In the genomic region with DNA sequence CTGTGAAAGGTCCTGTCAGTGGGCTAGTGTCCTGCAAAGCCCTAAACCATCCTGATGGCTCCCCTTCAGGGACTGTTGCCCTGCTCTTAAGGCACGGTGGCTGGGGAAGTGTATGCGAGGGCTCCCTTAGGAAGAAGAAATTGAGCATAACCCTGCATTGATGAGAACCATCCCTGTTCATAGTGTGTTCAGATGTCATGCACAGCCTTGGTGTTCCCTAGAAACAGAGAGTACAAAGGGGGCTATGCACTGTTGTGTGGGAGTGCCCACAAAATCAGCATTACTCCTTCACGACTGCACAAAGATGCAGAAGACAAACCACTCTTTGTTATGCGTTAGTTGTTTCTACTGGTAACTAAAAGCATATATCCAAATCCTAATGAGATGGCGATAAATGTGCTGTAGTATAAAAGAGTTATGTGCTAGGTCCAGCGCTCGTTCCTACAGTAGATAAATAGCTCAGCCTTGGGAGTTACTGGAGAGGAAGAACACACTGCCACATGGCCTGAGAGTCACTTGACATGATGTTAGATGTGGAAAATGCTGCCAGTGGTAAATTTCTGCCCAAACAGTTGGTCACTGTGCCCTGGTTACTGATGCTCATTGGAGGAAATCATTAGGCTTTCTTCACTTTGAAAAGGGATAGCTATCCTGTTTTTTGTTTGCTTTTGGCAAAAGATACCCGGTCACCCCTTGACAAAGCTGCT, we compare ENCODE assay signal across 15 mouse cellular contexts.
DNase-seq lines count a peak whose midpoint lies in the region; ATAC-seq and TF ChIP-seq lines count a peak whose summit lies in the region.
"Had no signal": no experiment of that assay in that cellular context is flagged by ENCODE, and none has a peak within 500 bp of the region (broad histone marks: within the 10 kb centered on the region; RNA-seq: fewer than 3 reads in every experiment).

No protein-coding gene starts in this region.

- H3K9me3 ChIP-seq in kidney, embryonic 14.5 days (ENCODE audit: control insufficient read depth, low read length) = no peaks in the 10 kb centered on the region
- no peaks in the 10 kb centered on the region for H3K9me3 ChIP-seq in kidney, embryonic 15.5 days (replicated peaks)
- no peaks in the 10 kb centered on the region for H3K9me3 ChIP-seq in hindbrain, postnatal 0 days (ENCODE audit: low read length)
- H3K9me3 ChIP-seq: heart, embryonic 15.5 days; intestine, embryonic 15.5 days; limb, embryonic 13.5 days had no signal

- ATAC-seq in kidney, embryonic 14.5 days (ENCODE audit: low FRiP score, low TSS enrichment) = 0 out of 2 replicates have a peak, but pooled peaks have one; percentile 26
- ATAC-seq in kidney, embryonic 15.5 days (replicated peaks; ENCODE audit: low FRiP score) = no peak
- ATAC-seq in hindbrain, postnatal 0 days = peak; percentile 72
- ATAC-seq: activated CD4-positive, CD25-positive, alpha-beta regulatory T cell, adult 4 months had no signal

- TF ChIP-seq CTCF in bone marrow macrophage, adult 2 months (IDR thresholded peaks at IDR 0.05; ENCODE audit: low read depth, low read length) = no peak
- TF ChIP-seq CTCF in brain, embryonic 14.5 days (IDR thresholded peaks at IDR 0.05; ENCODE audit: borderline replicate concordance, extremely low read depth, insufficient read depth, insufficient read length) = no peak
- TF ChIP-seq CTCF in hindbrain, postnatal 0 days (IDR thresholded peaks at IDR 0.05; ENCODE audit: low read depth) = no peak

- no peak overlapping the region for H3K9ac ChIP-seq in kidney, embryonic 14.5 days (ENCODE audit: low read depth, low read length)
- H3K9ac ChIP-seq in kidney, embryonic 15.5 days = no peak overlapping the region
- no peak overlapping the region for H3K9ac ChIP-seq in hindbrain, postnatal 0 days (replicated peaks; ENCODE audit: low read length)
- H3K9ac ChIP-seq: heart, embryonic 15.5 days; intestine, embryonic 15.5 days; limb, embryonic 13.5 days; lung, embryonic 14.5 days had no signal

- H3K4me2 ChIP-seq in kidney, embryonic 14.5 days (replicated peaks; ENCODE audit: low read depth, low read length) = no peak overlapping the region
- H3K4me2 ChIP-seq in kidney, embryonic 15.5 days = no peak overlapping the region
- no peak overlapping the region for H3K4me2 ChIP-seq in hindbrain, postnatal 0 days (ENCODE audit: low read depth, low read length)
- H3K4me2 ChIP-seq: heart, embryonic 15.5 days; intestine, embryonic 15.5 days; limb, embryonic 13.5 days; lung, embryonic 14.5 days had no signal

- no peak for TF ChIP-seq POLR2A in bone marrow macrophage, adult 2 months (IDR thresholded peaks at IDR 0.05; ENCODE audit: borderline replicate concordance, low read depth, low read length)
- TF ChIP-seq POLR2A in brain, embryonic 14.5 days (IDR thresholded peaks at IDR 0.05; ENCODE audit: borderline replicate concordance, extremely low read depth, insufficient read depth, insufficient read length, poor library complexity, severe bottlenecking) = no peak

- whole genome bisulfite sequencing in kidney, embryonic 14.5 days = 57% methylated on average over 8 of the region's 8 CpGs
- 56% methylated on average over 8 of the region's 8 CpGs for WGBS in kidney, embryonic 15.5 days
- 38% methylated on average over 8 of the region's 8 CpGs for WGBS in hindbrain, postnatal 0 days

- H3K4me1 ChIP-seq in kidney, embryonic 14.5 days (ENCODE audit: control insufficient read depth, insufficient read depth, low read length) = peaks cover 31% of the 10 kb centered on the region
- peaks cover 44% of the 10 kb centered on the region for H3K4me1 ChIP-seq in kidney, embryonic 15.5 days
- peaks cover 57% of the 10 kb centered on the region for H3K4me1 ChIP-seq in bone marrow macrophage, adult 2 months (ENCODE audit: control insufficient read depth, insufficient read depth, low read length)
- peaks cover 13% of the 10 kb centered on the region for H3K4me1 ChIP-seq in hindbrain, postnatal 0 days (ENCODE audit: insufficient read depth, low read length)

- no peaks in the 10 kb centered on the region for H3K36me3 ChIP-seq in kidney, embryonic 14.5 days (ENCODE audit: control insufficient read depth, insufficient read depth, low read length)
- H3K36me3 ChIP-seq in kidney, embryonic 15.5 days = no peaks in the 10 kb centered on the region
- no peaks in the 10 kb centered on the region for H3K36me3 ChIP-seq in hindbrain, postnatal 0 days (ENCODE audit: insufficient read depth, low read length)
- H3K36me3 ChIP-seq: heart, embryonic 15.5 days; intestine, embryonic 15.5 days had no signal

- DNase-seq in brain, embryonic 14.5 days (ENCODE audit: low read depth) = peak; percentile 32
- no peak for DNase-seq in hindbrain, postnatal 0 days (ENCODE audit: low spot score)
- no peak for DNase-seq in layer of hippocampus, adult 8-10 months (ENCODE audit: low spot score in 2 of 2)
- DNase-seq in spleen, adult 12 weeks (ENCODE audit: low spot score) = no peak
- DNase-seq: cerebellum, adult 11-12 months; gastrocnemius, postnatal 14 days; midbrain, embryonic 14.5 days had no signal

- H3K27ac ChIP-seq in kidney, embryonic 14.5 days (ENCODE audit: low read depth, low read length) = no peak overlapping the region
- no peak overlapping the region for H3K27ac ChIP-seq in kidney, embryonic 15.5 days
- H3K27ac ChIP-seq in bone marrow macrophage, adult 2 months (ENCODE audit: insufficient read depth, low read depth, low read length) = peak overlapping the region; percentile 76
- peak overlapping the region; percentile 49; the same call in 1 of the 2 replicates for H3K27ac ChIP-seq in hindbrain, postnatal 0 days
- H3K27ac ChIP-seq: limb, embryonic 13.5 days had no signal

- no peaks in the 10 kb centered on the region for H3K27me3 ChIP-seq in kidney, embryonic 14.5 days (ENCODE audit: control insufficient read depth, insufficient read depth, low read length)
- no peaks in the 10 kb centered on the region for H3K27me3 ChIP-seq in kidney, embryonic 15.5 days
- H3K27me3 ChIP-seq in hindbrain, postnatal 0 days (ENCODE audit: insufficient read depth, low read length) = no peaks in the 10 kb centered on the region
- H3K27me3 ChIP-seq: heart, embryonic 15.5 days; intestine, embryonic 15.5 days; limb, embryonic 13.5 days had no signal

- no peak overlapping the region for H3K4me3 ChIP-seq in kidney, embryonic 14.5 days (ENCODE audit: low read length)
- no peak overlapping the region for H3K4me3 ChIP-seq in kidney, embryonic 15.5 days (replicated peaks)
- peak overlapping the region; percentile 37 for H3K4me3 ChIP-seq in bone marrow macrophage, adult 2 months (ENCODE audit: insufficient read depth, low read length)
- no peak overlapping the region for H3K4me3 ChIP-seq in hindbrain, postnatal 0 days (ENCODE audit: low read length)
- H3K4me3 ChIP-seq: heart, embryonic 15.5 days; intestine, embryonic 15.5 days; limb, embryonic 13.5 days had no signal

Comparison
In these comparisons a context has a peak if more than half of its experiments do, and no peak if none do; other contexts are left out.
1. H3K27ac ChIP-seq: peak in bone marrow macrophage, adult 2 months (single experiment) and hindbrain, postnatal 0 days (single experiment); none in kidney, embryonic 14.5 days (single experiment) and kidney, embryonic 15.5 days (single experiment).